Mouse (Mus musculus) adrenal gland, postnatal 14 days (tissue): ENCODE results near the gene Cd247. TPM values are rescaled to one million over a fixed set of nuclear protein-coding genes. Genes with fewer than 3 reads are reported as not detected.

Source experiments
- DNase-seq: peaks from one replicate; pipeline ENCODE4 v3.0.0; 2021; ENCODE audit warnings: mixed read lengths
- total RNA-seq: library from RNA; stranded (reverse); gene quantifications from 2 replicates; pipeline ENCODE4 v1.2.3, GENCODE M21; 2021

Gene Cd247
- total RNA-seq, 1 experiment from 2014 or later: 1.3 TPM

DNA sequence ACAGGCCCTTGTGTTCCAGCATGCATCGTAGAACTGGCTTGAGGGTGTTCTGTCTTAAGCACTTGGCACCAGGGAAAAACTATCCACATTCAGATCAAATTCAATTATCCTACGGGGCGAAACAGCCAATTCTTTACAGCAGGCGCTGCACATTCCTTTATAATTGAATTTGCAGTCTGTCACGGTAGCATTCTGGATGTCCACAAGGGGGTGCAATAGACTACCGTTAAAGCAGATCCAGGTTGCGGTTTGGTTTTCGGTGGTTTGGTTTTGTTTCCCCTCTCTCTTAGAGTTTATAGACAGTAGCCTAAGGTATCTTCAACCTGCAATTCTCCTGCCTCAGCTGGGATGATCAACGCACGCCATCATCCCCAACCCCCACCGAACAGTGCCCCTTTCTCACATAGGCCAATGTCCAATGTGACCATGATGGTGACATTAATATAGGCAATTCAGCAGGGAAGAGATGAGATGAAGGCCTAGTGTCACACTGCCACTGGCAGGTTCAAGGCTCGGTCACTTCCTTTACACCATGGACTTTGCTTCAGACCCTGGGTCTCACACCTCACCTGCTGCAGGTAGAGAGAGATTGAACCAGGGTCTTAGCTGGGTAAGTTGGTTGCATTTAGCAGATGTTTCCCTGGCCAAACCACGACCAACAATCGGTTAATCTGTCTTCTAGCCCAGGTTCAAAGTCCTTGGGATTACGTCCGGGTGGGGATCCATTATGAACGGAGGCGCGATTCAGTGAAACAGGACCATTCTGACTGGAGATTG is 12.8 kb upstream of the Cd247 start:
- DNase-seq: peak; percentile 56

DNA sequence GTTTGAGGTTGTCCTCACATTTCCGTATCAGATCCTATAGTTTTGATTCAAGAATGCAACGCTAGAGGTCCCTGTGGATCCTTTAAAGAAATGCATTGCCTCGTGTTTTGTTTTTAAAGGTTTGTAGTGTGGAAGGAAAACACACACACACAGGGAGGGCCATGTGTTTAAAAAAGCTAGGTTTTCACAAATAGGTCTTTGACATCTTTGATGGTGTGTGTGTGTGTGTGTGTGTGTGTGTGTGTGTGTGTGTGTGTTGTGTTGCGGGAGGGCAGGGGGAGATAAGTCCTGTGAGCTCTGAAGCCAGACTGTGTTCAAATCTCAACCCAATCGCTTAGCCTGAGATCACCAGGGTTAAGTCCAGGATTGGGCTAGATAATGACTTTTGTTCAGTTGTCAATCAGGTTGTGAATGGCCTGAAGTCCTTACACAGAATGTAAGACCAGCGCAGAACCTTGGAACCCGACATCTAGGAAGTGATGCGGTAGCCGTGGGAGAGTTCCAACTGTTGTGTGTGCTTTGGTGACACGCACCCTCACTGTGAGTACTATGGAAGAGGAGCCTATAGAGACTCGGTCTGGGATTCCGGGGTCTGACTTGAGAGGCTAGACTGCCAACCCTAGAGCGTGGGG is 8.4 kb upstream of the Cd247 start:
- DNase-seq: no peak

DNA sequence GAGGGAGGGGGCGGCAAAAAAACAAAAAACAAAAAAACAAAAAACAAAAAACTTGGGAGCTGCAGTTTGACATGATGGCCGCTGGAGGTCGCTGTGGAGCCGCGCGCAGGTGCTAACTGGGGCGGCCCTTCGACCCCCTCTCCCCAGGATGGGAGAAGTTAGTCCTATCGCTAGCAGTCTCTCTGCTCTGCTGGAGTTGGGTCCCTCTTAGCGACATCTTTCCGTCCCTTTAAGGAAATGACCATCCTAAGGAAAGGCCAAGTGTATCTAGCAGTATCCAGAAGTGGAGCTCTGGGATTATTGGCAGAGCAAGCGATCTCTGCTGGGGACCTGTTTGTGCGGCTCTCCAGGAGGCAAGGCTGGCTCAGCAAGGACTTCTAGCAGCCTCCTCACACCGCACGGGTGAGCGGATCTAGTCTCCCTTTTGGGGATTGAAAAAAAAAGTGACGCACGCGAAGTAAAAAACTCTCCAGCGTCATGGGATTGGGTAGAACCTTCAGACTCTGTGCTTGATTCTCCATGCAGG is 7.8 kb upstream of the Cd247 start:
- DNase-seq: peak; percentile 69

DNA sequence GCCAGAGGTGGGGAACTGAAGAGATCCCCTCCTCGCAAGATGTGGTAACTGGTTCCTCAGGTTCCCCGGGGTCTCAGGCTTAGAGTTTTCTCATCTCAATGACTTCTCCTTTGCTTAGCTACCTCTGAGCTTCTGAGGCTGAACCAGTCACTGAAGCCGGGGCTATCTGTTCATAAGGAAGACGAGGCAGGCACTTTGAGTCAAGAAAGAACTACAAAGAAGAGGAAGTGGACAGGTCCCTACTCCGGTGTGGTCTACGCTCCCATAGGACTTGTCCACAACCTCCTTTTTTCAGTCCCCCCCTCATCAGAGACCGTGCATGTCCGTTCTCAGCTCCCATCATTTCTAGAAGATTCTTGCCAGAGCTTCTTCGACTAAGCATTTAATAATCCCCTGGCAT is 7.1 kb upstream of the Cd247 start:
- DNase-seq: no peak

DNA sequence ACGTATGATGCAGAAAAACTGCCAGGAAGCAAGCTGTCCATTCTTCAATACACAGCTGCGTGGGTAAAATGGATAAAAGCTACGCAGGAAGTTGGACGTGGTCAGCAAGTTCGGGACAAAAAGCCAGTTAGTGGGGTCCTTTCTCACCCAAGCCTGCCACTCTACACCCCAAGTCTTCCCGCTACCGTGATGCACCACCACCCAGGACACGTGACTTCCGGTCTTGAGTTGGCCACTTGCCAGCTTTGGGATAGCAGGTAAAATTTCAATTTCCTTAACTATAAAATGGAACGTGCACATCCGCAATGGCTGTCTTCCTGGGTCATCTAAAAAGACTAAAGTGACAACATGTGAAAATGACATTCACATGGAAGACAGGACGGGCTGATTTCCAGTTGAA is 6.6 kb upstream of the Cd247 start:
- DNase-seq: no peak

DNA sequence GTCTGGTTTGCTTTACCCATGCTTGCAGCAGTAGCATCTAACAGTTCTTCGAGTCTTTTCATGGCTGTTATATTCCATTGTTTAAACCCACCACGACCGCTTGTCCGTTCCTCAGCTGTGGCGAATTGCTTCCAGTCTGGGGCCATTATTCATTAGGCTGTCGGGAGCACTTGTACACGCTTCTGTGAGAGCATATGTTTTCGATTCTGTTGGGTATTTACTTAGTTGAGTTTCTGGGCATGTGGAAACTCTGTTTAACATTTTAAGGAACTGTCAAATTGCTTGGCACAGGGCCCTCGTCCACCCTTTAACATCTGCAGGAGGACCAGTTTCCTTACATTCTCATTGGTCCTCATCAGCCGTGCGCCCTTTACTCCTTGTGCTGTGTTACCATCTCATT is 2.2 kb upstream of the Cd247 start:
- DNase-seq: no peak

DNA sequence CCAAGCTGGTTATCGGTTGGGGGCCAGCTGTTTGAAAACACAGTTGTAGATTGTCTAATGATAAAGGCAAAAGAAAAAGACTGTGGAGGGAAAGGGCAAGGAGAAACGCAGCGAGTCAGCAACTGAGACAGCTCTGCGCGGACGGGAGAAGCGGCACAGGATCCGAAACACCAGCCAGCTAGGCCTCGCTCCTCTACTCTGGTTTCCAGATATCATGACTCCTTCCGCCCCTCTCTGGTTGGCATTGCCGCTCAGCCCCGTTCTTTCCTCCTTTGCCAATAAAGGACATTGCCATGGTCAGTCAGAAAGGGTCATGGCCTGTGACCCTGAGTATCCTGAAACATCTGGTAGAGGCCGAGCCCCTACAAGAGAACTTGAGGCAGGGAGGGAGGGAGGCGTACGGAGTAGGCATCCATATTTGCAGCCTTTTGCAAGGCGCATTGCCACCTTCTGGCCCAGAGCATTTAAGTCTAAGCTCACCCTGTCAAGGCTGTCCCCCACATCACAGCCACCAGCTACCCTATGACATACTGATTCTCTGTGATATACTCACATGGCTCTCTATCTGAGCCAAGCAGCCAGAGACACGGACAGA is 682 bp downstream of the Cd247 start:
- no peak for DNase-seq

DNA sequence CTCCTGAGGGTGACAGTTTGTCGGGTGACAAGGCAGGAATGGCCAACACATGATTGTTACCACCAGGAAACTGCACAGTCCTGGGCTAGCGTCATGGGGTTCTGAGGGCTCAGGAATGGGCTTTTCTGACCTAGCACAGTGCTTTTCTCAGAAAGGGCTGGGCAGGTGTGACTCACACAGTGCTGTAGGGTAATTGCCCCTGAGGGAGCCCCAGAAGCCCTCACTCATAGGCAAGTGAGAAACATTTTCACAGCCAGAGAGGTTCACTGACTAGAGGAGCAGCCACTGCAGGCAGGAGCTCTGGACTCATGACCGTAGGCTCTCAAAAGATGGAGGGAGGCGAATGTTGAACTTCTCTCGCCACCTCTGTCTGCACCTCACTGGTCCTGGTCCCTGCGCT is 1.5 kb downstream of the Cd247 start:
- no peak for DNase-seq

DNA sequence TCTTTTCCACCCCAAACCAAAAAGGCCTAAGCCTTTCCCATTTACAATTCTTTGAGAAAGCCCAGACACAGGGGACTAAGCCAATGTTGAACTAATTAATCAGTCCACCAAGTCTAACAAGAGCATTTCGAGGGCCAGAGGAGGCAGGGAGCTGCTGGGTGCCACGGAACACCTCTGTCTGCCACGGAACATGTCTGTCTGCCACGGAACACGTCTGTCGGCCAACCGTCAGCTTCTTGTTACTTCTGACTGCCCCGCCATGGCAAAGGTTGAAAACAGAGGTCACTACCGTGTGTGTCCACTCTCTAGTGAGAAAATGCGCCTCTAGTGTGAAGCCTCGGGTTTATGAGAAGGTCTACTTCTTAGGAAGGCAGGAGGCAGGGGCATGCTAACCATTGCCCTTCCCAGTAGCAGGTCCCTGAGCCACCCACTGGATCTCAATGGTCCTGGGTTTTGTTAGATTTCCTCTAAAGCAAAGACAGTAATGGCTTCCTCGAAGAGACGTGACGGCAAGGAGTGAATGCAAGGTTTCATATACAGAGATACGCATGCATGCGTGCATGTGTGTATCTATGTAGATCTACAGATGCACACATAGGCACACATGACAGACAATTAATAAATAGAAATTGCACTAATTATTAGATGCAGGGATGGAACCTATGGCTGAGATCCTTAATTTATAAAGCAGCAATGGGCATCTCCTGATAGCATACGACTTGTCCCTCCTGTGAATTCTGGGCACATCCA is 2.2 kb downstream of the Cd247 start:
- DNase-seq: no peak

DNA sequence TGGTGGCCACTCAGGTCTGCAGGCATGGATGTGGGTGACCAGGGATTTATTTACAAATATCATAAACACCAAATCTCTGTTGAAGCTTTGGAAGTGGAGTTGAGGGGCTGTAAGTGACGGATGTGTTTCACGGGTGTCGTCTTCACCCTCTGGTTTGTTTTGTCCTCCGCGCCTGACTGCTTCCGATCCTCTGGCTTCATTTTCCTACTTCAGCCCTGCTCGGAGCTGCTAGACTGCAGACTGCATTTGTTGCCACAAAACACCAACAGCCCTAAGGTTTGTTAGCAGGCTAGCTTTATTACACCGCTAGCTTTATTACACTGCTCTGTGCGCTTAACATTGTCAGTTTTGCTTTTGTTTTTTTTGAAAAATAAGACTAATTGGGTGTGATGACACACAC is 2.9 kb downstream of the Cd247 start:
- DNase-seq: no peak

DNA sequence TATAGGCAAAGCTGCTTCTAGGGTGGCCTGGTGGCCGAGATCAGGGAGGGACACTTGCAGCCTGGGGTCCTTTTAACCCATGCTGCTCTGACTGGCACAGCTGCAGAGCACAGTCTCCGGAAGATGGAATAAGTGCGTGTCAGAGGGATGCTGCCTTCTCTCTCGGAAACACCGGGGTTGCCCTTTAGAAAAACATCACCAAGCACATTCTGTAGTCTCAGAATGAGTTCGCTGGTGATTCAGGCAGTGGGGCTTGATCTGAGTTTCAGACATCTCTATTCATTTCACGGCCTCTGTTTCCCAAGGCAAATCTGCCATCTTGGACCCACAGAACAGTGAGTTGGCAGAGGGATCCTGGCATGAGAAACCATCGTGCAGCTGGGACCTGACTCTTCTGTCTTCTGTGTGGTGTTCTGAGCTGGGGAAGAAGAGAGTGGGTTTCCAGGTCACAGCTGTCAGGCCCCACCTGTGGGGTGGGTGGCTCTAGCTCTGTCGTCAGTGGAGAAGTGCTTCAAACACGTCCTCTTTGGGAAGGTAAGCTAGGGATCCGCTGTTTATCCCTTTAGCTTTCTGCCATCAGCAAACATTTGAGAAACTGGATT is 13.3 kb downstream of the Cd247 start:
- DNase-seq: no peak

DNA sequence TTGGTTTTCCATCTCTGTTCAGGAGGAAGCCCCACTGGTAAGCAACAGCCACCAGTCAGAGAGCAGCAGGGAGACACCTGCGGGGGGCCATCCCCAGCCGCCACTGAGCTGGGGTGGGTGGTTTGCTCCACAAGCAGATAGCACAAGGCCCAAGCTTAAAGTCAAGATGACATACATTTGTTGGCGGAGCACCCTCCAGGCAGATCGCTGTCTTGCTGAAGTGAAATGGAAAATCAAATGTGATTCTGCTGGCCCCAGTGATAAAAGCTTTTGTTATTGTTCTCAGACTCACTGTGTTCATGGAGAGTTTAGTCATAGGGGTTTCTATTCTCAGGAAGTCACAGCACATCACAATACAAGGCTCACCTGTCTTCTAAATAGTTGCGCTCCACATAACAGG is 14.6 kb downstream of the Cd247 start:
- no peak for DNase-seq

DNA sequence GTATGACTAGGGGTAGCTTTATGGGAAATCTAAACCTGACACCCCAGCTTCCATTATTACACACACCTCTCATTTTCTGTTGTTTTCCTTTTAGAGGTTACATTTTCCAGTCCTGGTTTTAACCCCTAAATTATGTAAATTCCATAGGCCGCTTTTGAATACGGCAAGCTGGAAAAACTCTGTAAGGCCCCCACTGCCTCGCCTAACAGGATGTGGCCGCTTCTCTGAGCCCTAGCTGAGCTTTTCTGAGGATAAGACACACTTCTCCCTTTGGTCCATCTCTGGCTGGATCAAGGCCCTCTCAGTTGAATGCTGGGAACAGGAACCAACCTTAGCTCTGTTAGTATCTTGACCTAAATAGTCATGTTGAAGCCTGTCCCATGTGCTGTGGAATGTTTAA is 15.7 kb downstream of the Cd247 start:
- DNase-seq: no peak

DNA sequence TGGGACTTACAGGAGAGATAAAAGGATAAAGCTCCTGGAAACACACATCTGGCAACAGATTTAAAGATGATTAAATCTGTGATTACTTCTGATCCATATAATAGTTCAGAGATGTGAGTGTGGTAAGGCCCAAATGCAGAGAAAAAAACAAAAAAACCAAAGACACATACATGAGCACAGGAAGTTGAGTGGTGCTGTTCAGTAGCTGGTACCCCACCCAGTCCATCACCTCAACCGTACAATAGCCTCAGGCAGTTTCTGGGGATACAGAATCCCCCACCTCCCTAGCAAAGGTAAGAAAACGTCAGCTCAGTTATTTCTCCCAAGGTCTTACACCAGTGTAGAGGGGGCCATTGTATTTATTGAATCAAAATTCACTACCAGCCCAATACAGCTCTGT is 22.2 kb downstream of the Cd247 start:
- DNase-seq: no peak

DNA sequence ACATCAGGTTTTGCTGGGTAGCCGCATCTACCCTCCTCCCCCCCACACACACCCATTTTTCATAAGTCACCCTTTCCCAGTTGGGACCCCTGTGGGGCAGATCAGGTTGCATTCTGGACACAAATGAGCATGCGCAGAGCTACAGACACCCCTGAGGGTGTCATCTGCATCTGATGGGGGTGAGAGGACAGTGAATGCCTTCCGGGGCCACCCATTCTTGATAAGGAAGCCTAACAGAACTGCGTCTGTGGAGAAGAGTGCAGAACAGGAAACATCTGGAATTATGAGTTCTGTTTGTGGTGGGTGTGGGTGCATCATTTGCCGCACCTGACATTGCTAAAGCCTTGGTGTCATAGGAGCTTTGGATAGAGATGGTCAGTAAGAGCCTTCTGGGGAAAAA is 22.7 kb downstream of the Cd247 start:
- DNase-seq: no peak

DNA sequence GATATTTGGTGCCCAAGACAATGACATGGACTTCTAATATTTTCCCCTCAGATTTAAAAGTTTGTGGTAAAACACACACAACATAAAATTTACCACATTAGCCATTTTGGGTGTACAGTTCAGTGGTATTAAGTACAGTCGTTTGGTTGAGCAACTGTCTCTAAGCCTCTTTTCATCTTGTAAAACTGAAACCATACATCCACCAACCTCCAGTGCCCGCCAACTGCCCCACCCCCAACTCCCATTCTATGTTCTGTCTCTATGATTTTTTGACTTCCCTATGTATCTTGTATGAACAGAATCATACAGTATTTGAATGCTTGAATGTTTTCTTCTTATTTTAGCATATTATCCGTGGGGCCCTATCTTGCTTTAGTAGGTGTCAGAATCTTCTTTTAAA is 24.3 kb downstream of the Cd247 start:
- no peak for DNase-seq

DNA sequence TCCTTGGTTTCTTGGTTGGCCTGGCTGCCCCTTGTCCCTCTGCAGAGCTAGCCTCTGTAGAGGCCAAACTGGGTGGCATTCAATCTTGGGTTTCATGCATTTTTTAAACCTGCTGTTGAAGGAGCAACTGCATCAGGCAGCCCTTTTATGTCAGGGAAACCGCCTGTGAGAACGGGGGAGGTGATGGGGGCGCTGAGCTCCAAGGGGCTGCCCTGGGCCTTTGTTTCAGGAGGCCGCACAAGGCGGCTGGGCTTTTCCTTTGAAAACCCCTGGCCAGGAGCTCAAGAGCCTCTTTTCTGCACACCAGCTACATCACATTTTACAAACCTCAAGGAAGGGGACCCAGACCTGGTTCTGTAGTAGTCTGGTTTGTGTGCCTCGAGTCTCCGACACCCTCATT is 25.6 kb downstream of the Cd247 start:
- no peak for DNase-seq

DNA sequence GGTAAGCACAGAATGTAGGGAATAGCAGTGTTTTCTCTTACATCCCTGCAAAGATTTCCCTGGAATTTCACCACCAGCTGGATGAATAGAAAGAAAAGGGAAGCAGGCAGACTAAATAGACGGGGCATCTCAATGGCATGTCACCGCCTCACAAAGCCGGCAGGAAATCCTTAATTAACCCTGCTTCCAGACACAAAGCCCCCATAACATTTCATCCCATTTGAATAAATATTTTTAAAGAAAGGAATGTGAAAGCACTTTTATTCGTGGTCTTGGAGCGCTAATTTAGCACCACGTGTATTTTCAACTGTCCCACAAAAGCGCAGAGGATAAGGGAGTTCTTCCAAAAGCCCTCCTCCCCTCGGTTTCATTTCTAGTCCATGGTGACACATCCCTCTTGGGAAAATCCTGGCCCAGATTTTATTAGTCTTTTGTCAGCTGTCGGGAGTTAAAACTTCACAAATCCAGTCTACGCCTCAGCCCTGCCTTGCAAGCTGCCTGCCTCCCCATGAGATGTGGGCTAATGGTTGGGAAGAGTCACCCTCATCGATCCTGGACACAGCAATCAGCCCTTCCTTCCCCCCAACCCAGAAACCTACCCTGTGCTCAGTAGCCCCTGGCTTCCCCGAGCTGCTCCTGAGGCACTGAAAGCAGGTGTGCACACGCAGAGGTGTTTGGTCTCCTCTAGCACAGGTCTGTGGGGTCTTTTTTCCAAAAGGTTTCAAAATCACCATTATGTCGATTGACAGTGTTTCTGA is 26.2 kb downstream of the Cd247 start:
- no peak for DNase-seq

DNA sequence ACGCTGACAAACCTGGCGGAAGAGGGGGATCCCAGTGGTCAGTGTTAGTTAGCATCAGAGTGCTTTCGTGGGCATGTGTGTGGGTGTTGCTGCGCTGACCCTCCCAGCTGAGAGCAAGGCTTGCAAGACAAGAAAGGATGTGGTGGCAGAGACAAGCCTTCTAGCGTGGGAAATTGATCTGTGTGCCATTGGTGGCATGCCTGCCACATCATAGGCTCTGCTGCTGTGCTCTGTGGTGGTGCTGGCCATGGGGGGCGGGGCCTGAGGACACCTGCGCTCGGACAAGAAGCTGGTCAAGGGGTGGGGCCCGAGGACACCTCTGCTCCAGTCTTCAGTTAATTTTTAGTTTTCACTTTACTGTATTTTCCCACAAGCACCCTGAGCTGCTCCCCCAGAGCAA is 27.9 kb downstream of the Cd247 start:
- no peak for DNase-seq

DNA sequence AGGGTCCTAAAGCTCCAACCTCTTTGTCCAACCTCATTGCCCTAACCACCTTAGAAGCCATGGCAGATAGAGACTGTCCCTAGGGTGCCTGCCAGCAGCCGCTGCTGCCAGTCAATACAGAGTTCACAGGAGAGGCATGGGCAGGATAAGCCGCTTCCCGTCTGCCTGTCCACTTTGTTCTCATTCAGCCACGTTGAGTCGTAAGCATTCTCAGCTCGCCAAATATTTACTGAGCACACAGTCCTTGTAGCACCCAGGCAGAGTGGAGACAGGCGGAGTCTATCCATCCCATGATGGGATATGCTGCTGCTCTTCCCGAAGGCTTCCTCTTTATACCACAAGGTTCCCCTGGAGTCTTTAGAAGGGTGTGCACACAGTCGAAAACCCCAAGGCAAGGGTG is 28.8 kb downstream of the Cd247 start:
- DNase-seq: no peak

DNA sequence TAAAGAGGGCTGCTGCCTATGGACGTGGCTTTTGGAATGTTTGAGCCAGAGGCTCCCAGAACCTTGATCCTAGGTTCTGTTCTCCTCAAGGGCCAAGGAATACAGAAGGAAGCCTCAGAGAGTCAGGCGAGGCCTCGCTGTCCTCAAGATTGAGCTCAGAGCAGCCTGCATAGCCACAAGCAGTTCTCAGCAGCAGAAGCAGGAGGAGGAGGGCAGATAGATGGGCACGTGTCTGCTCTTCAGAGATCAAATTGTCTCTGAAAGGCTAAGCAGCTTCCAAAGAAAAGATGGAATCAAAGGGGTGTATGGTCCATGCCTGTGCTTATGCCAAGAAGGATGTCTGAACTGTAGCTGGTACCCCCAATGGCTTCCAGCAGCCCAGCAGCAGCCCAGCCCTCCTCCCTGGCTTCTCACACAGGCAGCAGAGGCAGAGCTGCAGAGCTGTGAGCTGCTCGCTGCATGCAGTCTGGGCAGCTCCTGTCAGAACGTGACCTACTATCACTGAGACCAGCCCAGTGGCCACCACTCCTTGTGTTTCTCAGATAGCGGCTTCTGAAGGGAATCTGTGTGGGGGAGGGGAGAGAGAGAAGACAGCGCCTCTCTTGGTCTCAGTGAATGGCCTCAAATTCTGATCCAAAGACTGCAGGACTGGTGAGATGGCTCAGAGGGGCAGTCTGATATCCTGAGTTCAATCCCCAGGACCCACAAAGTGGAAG is 29.8 kb downstream of the Cd247 start:
- no peak for DNase-seq
